Mouse (Mus musculus): ENCODE measurements at regions not wholly inside any gene's neighbourhood (a gene's known extent, or its start where the extent isn't known, plus 50 kb on each side); places are given as distances from the start of the nearest gene placed in this dataset.
A peak's percentile ranks its signal among the peaks of the same experiment; 100 is the strongest.

GRCm38 (mm10) chr15:5660819-5661218 lies 416.8 kb upstream of the Ptger4 start:
- DNase-seq (ENCODE audit: low read depth, low spot score): peak; percentile 6
- no peaks in the 10 kb centered on the region for H3K9me3 ChIP-seq (replicated peaks; ENCODE audit: insufficient read depth, low read length)
- no peaks in the 10 kb centered on the region for H3K36me3 ChIP-seq (ENCODE audit: control insufficient read depth in 1 of 2, insufficient read depth in 2 of 2, low read length in 2 of 2)
- TF ChIP-seq MAX (IDR thresholded peaks at IDR 0.05; ENCODE audit: low read length): no peak
- TF ChIP-seq UBTF (IDR thresholded peaks at IDR 0.05; ENCODE audit: borderline replicate concordance, insufficient read depth, low read depth, low read length): no peak
- TF ChIP-seq MAZ (IDR thresholded peaks at IDR 0.05; ENCODE audit: low read depth, low read length): no peak
- TF ChIP-seq POLR2AphosphoS2 (IDR thresholded peaks at IDR 0.05; ENCODE audit: low read length): no peak
- no peak for TF ChIP-seq USF2 (IDR thresholded peaks at IDR 0.05; ENCODE audit: borderline replicate concordance in 1 of 2, insufficient read depth in 1 of 2, low read depth in 1 of 2, low read length in 2 of 2)
- no peak for TF ChIP-seq KAT2A (conservative IDR thresholded peaks at IDR 0.05; ENCODE audit: low read depth, low read length)
- no peak for TF ChIP-seq ZMIZ1 (IDR thresholded peaks at IDR 0.05; ENCODE audit: low read depth, low read length)
- TF ChIP-seq NELFE (IDR thresholded peaks at IDR 0.05; ENCODE audit: low read depth, low read length): no peak
- no peak for TF ChIP-seq MEF2A (IDR thresholded peaks at IDR 0.05; ENCODE audit: extremely low read depth, insufficient replicate concordance, low read depth, low read length, poor library complexity, severe bottlenecking)
- TF ChIP-seq GABPA (IDR thresholded peaks at IDR 0.05; ENCODE audit: low read depth, low read length): no peak
- no peak for TF ChIP-seq MYB (IDR thresholded peaks at IDR 0.05; ENCODE audit: low read depth, low read length)
- TF ChIP-seq NRF1 (IDR thresholded peaks at IDR 0.05; ENCODE audit: insufficient read depth, low read depth, low read length, poor library complexity, severe bottlenecking): no peak
- no peak for TF ChIP-seq GATA1 (IDR thresholded peaks at IDR 0.05; ENCODE audit: low read depth, low read length)
- no peak for TF ChIP-seq EP300 (IDR thresholded peaks at IDR 0.05; ENCODE audit: low read depth in 1 of 2, low read length in 2 of 2)
- TF ChIP-seq POLR2A (IDR thresholded peaks at IDR 0.05; ENCODE audit: control insufficient read depth in 1 of 2, insufficient read depth in 1 of 2, low read depth in 1 of 2, low read length in 2 of 2, poor library complexity in 1 of 2): no peak
- no peak for TF ChIP-seq RCOR1 (IDR thresholded peaks at IDR 0.05; ENCODE audit: low read depth, low read length)
- no peak overlapping the region for H3K4me3 ChIP-seq (ENCODE audit: control insufficient read depth in 1 of 2, insufficient read depth in 1 of 2, low read depth in 2 of 2, low read length in 2 of 2)
- H3K4me1 ChIP-seq (ENCODE audit: control insufficient read depth in 1 of 2, insufficient read depth in 2 of 2, low read length in 2 of 2): no peaks in the 10 kb centered on the region
- H3K27me3 ChIP-seq (ENCODE audit: control insufficient read depth in 1 of 2, insufficient read depth in 2 of 2, low read length in 2 of 2): no peaks in the 10 kb centered on the region
- no peak overlapping the region for H3K9ac ChIP-seq (ENCODE audit: control insufficient read depth, low read depth, low read length, poor library complexity, severe bottlenecking)
- no peak overlapping the region for H3K27ac ChIP-seq (ENCODE audit: control insufficient read depth, low read depth, low read length)
- no peaks in the 10 kb centered on the region for H3K79me2 ChIP-seq (ENCODE audit: control insufficient read depth, insufficient read depth, low read length, poor library complexity)

GRCm38 (mm10) chr15:5671781-5672180 lies 427.8 kb upstream of the Ptger4 start:
- no peak overlapping the region for H3K27ac ChIP-seq (ENCODE audit: control insufficient read depth, low read depth, low read length)
- no peaks in the 10 kb centered on the region for H3K36me3 ChIP-seq (ENCODE audit: control insufficient read depth in 1 of 2, insufficient read depth in 2 of 2, low read length in 2 of 2)
- H3K9me3 ChIP-seq (replicated peaks; ENCODE audit: insufficient read depth, low read length): no peaks in the 10 kb centered on the region
- no peaks in the 10 kb centered on the region for H3K4me1 ChIP-seq (ENCODE audit: control insufficient read depth in 1 of 2, insufficient read depth in 2 of 2, low read length in 2 of 2)
- no peaks in the 10 kb centered on the region for H3K27me3 ChIP-seq (ENCODE audit: control insufficient read depth in 1 of 2, insufficient read depth in 2 of 2, low read length in 2 of 2)
- H3K9ac ChIP-seq (ENCODE audit: control insufficient read depth, low read depth, low read length, poor library complexity, severe bottlenecking): no peak overlapping the region
- no peak for DNase-seq (ENCODE audit: low read depth, low spot score)
- H3K4me3 ChIP-seq (ENCODE audit: control insufficient read depth in 1 of 2, insufficient read depth in 1 of 2, low read depth in 2 of 2, low read length in 2 of 2): no peak overlapping the region
- no peak for TF ChIP-seq POLR2A (IDR thresholded peaks at IDR 0.05; ENCODE audit: control insufficient read depth in 1 of 2, insufficient read depth in 1 of 2, low read depth in 1 of 2, low read length in 2 of 2, poor library complexity in 1 of 2)
- TF ChIP-seq POLR2AphosphoS2 (IDR thresholded peaks at IDR 0.05; ENCODE audit: low read length): no peak
- no peak for TF ChIP-seq TCF12 (IDR thresholded peaks at IDR 0.05; ENCODE audit: low read depth, low read length)
- no peak for TF ChIP-seq MAFK (IDR thresholded peaks at IDR 0.05; ENCODE audit: borderline replicate concordance, low read depth, low read length)
- TF ChIP-seq ELF1 (IDR thresholded peaks at IDR 0.05; ENCODE audit: low read depth, low read length): no peak
- TF ChIP-seq MEF2A (IDR thresholded peaks at IDR 0.05; ENCODE audit: extremely low read depth, insufficient replicate concordance, low read depth, low read length, poor library complexity, severe bottlenecking): no peak
- no peak for TF ChIP-seq GABPA (IDR thresholded peaks at IDR 0.05; ENCODE audit: low read depth, low read length)
- TF ChIP-seq ZMIZ1 (IDR thresholded peaks at IDR 0.05; ENCODE audit: low read depth, low read length): no peak
- TF ChIP-seq ZNF384 (IDR thresholded peaks at IDR 0.05; ENCODE audit: low read depth, low read length): no peak
- no peak for TF ChIP-seq E2F4 (IDR thresholded peaks at IDR 0.05; ENCODE audit: borderline replicate concordance, low read depth, low read length)
- no peak for TF ChIP-seq HCFC1 (IDR thresholded peaks at IDR 0.05; ENCODE audit: low read depth, low read length)
- TF ChIP-seq RAD21 (IDR thresholded peaks at IDR 0.05; ENCODE audit: low read depth, low read length): no peak
- no peak for TF ChIP-seq NELFE (IDR thresholded peaks at IDR 0.05; ENCODE audit: low read depth, low read length)
- no peak for TF ChIP-seq SMC3 (IDR thresholded peaks at IDR 0.05; ENCODE audit: low read depth, low read length)
- no peak for TF ChIP-seq MAZ (IDR thresholded peaks at IDR 0.05; ENCODE audit: low read depth, low read length)
- TF ChIP-seq ETS1 (IDR thresholded peaks at IDR 0.05; ENCODE audit: low read depth, low read length): no peak
- no peak for TF ChIP-seq ZKSCAN1 (IDR thresholded peaks at IDR 0.05; ENCODE audit: low read depth, low read length)
- TF ChIP-seq TAL1 (IDR thresholded peaks at IDR 0.05; ENCODE audit: low read length): no peak
- no peaks in the 10 kb centered on the region for H3K79me2 ChIP-seq (ENCODE audit: control insufficient read depth, insufficient read depth, low read length, poor library complexity)

Data from MEL (cell line).